Mouse (Mus musculus) intestine, embryonic 15.5 days (tissue): ENCODE results near the gene Insig2. TPM values are rescaled to one million over a fixed set of nuclear protein-coding genes. Genes with fewer than 3 reads are reported as not detected.

ENCODE experiments used
- ATAC-seq: fragments of 200-750 bp; cut with Nextera tagmentation; 2 replicates; pipeline ENCODE4 v1.8.0; 2017; ENCODE audit warnings: moderate TSS enrichment, moderate library complexity
- H3K27ac ChIP-seq: fragments of 300-500 bp; sonication (generic); 2 replicates; pipeline ENCODE4 v1.5.1; 2015; ENCODE audit warnings: mild to moderate bottlenecking, inconsistent platforms
- H3K27me3 ChIP-seq: fragments of 300-500 bp; sonication (generic); replicated peaks from 2 replicates; pipeline ENCODE4 v1.6.1; 2015; ENCODE audit warnings: inconsistent platforms
- H3K36me3 ChIP-seq: fragments of 300-500 bp; sonication (generic); 2 replicates; pipeline ENCODE4 v1.6.1; 2015; ENCODE audit warnings: inconsistent platforms
- H3K4me1 ChIP-seq: fragments of 300-500 bp; sonication (generic); replicated peaks from 2 replicates; pipeline ENCODE4 v1.6.1; 2015; ENCODE audit warnings: inconsistent platforms
- H3K4me2 ChIP-seq: fragments of 300-500 bp; sonication (generic); replicated peaks from 2 replicates; pipeline ENCODE4 v1.6.1; 2015; ENCODE audit warnings: mild to moderate bottlenecking, inconsistent platforms
- H3K4me3 ChIP-seq: fragments of 300-500 bp; sonication (generic); replicated peaks from 2 replicates; pipeline ENCODE4 v1.5.1; 2015; ENCODE audit warnings: inconsistent platforms
- H3K9ac ChIP-seq: fragments of 300-500 bp; sonication (generic); 2 replicates; pipeline ENCODE4 v1.6.1; 2015; ENCODE audit warnings: inconsistent platforms
- H3K9me3 ChIP-seq: fragments of 300-500 bp; sonication (generic); 2 replicates; pipeline ENCODE4 v1.6.1; 2016; ENCODE audit warnings: inconsistent platforms
- WGBS: fragments of 180-500 bp; shearing (Covaris S2); methylation state at CpG from one replicate; pipeline ENCODE4 v1.1.7; 2015; 5-methylcytosine and 5-hydroxymethylcytosine counted together
- polyA plus RNA-seq: library from polyadenylated mRNA; unstranded; fragments of >200 nt; fragmentation: Nextera tagmentation; extraction: Ambion mirVana; gene quantifications from 2 replicates; pipeline ENCODE4 v1.2.1, GENCODE M21; 2015

Insig2 gene
- polyA plus RNA-seq: 25.6 and 31.9 TPM in 2 replicates

DNA sequence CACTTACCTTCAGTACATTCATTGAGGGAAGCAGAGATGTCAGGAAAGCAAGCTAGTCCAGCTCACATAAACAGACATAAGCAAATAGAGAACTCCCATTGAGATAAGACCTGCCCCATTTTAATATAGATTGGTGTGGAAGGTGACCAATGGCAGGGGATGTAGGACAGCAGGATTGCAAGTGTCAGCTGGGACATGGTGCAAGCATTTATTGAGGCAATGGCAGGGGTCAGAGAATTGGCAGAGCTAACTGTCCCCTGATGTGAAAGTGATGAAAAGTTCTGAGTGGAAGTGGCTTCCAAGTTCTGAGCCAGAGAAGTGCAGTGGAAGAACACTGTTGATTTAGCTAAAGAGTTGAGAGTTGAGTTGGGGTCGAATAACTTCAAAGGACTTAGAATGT, at the start of gene Insig2:
Gene Insig2 (minus strand): TSS at position 105 of the 400 bp plus-strand sequence.
- 80% methylated on average over 1 of the region's 1 CpGs for WGBS
- Histone ChIP-seq H3K4me3 (no peak within 1 kb of the TSS), H3K36me3 (no peaks in the 10 kb centered on the region), H3K9ac (no peak within 1 kb of the TSS), H3K4me2 (no peak within 1 kb of the TSS), H3K4me1 (no peaks in the 10 kb centered on the region), H3K9me3 (no peaks in the 10 kb centered on the region), H3K27me3 (no peaks in the 10 kb centered on the region), H3K27ac (no peak within 1 kb of the TSS)
- no peak for ATAC-seq

DNA sequence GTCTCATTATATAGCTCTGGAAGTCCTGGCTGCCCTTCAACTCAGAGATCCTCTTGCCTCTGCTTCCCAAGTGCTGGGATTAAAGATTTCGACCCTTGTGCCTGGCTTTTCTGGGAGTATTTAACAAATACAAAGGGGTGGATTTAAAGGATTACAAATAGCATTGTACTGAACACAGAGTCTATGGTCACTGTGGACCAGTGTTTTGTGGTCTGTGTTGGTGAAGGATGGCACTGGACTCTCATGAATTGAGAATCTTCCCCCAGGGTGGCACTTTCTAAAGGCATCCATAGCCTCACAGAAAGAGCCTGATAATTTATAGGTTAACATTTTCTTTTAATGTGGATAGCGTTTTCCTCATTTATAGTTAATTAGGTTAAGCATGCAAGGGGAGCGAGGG, 49.2 kb upstream of the Insig2 start:
- WGBS: 87% methylated on average over 3 of the region's 3 CpGs
- ATAC-seq: no peak

DNA sequence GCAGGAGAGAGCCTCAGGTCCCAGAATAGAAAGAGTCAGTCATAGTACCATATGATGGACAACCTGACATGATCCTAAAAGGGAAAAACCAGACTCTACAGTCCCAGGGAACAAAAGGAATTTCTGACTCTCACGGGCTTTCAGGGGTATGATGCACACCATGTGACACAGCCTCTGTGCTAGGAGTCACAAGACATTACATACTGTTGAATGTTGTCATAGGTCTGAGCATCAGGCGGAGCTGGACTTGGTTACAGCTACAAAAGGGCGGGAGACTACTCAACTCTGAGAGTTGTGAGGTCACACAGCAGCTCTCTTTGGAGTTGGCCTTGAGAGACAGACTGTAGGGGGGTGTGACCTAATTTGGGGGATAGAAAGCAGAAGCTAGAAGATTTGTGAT, 47.6 kb upstream of the Insig2 start:
- Histone ChIP-seq H3K36me3 (no peaks in the 10 kb centered on the region), H3K4me3 (no peak overlapping the region), H3K27me3 (no peaks in the 10 kb centered on the region), H3K27ac (no peak overlapping the region), H3K9me3 (no peaks in the 10 kb centered on the region), H3K4me1 (no peaks in the 10 kb centered on the region), H3K9ac (no peak overlapping the region), H3K4me2 (no peak overlapping the region)
- 72% methylated on average over 3 of the region's 3 CpGs for WGBS
- no peak for ATAC-seq

More for the DNA sequence above, 49.2 kb upstream of the Insig2 start:
- Histone ChIP-seq H3K27me3 (no peaks in the 10 kb centered on the region), H3K4me1 (no peaks in the 10 kb centered on the region), H3K36me3 (no peaks in the 10 kb centered on the region), H3K4me3 (no peak overlapping the region), H3K9me3 (no peaks in the 10 kb centered on the region), H3K9ac (no peak overlapping the region), H3K4me2 (no peak overlapping the region), H3K27ac (no peak overlapping the region)

- H3K9ac ChIP-seq: no peak overlapping the region
- H3K9me3 ChIP-seq: no peaks in the 10 kb centered on the region
- no peak overlapping the region for H3K4me2 ChIP-seq
- H3K36me3 ChIP-seq: no peaks in the 10 kb centered on the region
- no peak for ATAC-seq
- no peaks in the 10 kb centered on the region for H3K4me1 ChIP-seq
- no peaks in the 10 kb centered on the region for H3K27me3 ChIP-seq
- 90% methylated on average over 2 of the region's 2 CpGs for WGBS
- no peak overlapping the region for H3K27ac ChIP-seq
- no peak overlapping the region for H3K4me3 ChIP-seq
These were observed 45.5 kb upstream of the Insig2 start for GRCm38 (mm10) chr1:121377901-121378300.

DNA sequence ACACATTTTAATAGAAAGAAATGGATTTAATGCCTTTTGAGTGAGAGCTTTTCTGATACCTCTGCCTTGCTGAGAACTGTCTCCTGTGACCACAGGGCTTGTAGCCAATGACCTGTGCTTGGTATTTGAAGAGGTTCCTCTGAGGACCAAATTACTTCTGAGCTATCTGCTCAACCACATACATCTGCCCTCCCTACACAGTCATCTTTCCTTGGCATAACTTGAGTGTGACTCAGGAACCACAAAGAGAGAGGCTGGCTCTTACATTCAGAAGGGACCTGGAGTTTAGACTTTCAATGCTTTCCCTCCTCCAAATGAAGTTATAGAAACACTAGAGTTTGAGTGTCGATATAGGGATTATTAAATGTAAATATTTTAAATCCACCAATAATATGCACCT, 45.0 kb upstream of the Insig2 start:
- Histone ChIP-seq H3K4me2 (no peak overlapping the region), H3K4me1 (no peaks in the 10 kb centered on the region), H3K27me3 (no peaks in the 10 kb centered on the region), H3K4me3 (no peak overlapping the region), H3K9me3 (no peaks in the 10 kb centered on the region), H3K27ac (no peak overlapping the region), H3K36me3 (no peaks in the 10 kb centered on the region), H3K9ac (no peak overlapping the region)
- no peak for ATAC-seq
- WGBS: 92% methylated on average over 1 of the region's 1 CpGs

GRCm38 (mm10) chr1:121373631-121374030, 41.2 kb upstream of the Insig2 start:
- Histone ChIP-seq H3K4me3 (no peak overlapping the region), H3K9ac (no peak overlapping the region), H3K9me3 (no peaks in the 10 kb centered on the region), H3K4me2 (no peak overlapping the region), H3K36me3 (no peaks in the 10 kb centered on the region), H3K27ac (no peak overlapping the region), H3K27me3 (no peaks in the 10 kb centered on the region), H3K4me1 (no peaks in the 10 kb centered on the region)
- ATAC-seq: no peak
- 78% methylated on average over 2 of the region's 2 CpGs for WGBS

GRCm38 (mm10) chr1:121372656-121373055, 40.3 kb upstream of the Insig2 start:
- no peak overlapping the region for H3K9ac ChIP-seq
- ATAC-seq: no peak
- no peaks in the 10 kb centered on the region for H3K27me3 ChIP-seq
- H3K4me2 ChIP-seq: no peak overlapping the region
- H3K36me3 ChIP-seq: no peaks in the 10 kb centered on the region
- no peaks in the 10 kb centered on the region for H3K9me3 ChIP-seq
- no peaks in the 10 kb centered on the region for H3K4me1 ChIP-seq
- no peak overlapping the region for H3K4me3 ChIP-seq
- 89% methylated on average over 1 of the region's 1 CpGs for WGBS
- H3K27ac ChIP-seq: no peak overlapping the region

- H3K4me2 ChIP-seq: no peak overlapping the region
- no peaks in the 10 kb centered on the region for H3K4me1 ChIP-seq
- no peak overlapping the region for H3K4me3 ChIP-seq
- WGBS: 26% methylated on average over 12 of the region's 12 CpGs
- H3K27me3 ChIP-seq: no peaks in the 10 kb centered on the region
- H3K36me3 ChIP-seq: no peaks in the 10 kb centered on the region
- no peaks in the 10 kb centered on the region for H3K9me3 ChIP-seq
- H3K27ac ChIP-seq: no peak overlapping the region
- no peak overlapping the region for H3K9ac ChIP-seq
- ATAC-seq: no peak
These were observed 39.1 kb upstream of the Insig2 start for GRCm38 (mm10) chr1:121371449-121371848.

GRCm38 (mm10) chr1:121367257-121367656, 34.9 kb upstream of the Insig2 start:
- H3K9me3 ChIP-seq: no peaks in the 10 kb centered on the region
- H3K9ac ChIP-seq: no peak overlapping the region
- no peaks in the 10 kb centered on the region for H3K27me3 ChIP-seq
- 33% methylated on average over 9 of the region's 9 CpGs for WGBS
- no peak overlapping the region for H3K4me2 ChIP-seq
- H3K4me3 ChIP-seq: no peak overlapping the region
- H3K36me3 ChIP-seq: no peaks in the 10 kb centered on the region
- no peak overlapping the region for H3K27ac ChIP-seq
- H3K4me1 ChIP-seq: no peaks in the 10 kb centered on the region
- ATAC-seq: no peak

DNA sequence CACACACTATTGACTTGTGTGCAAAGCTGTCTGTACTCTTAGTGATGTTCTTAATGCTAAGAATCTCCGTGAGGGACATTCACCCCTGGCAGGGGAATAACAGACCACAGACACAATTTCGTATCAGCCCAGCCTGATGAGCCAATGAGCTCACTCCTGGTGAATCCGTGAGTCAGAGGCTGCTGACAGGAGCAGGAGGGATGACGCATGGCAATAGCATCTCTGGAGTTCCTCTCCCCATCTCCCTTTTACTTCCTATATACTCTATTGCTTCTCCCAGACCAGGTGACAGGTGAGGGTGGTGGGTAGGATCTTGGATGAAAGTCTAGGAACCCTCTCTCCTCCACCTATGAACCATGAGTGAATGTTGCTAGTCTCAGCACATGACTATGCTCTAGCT, 28.2 kb upstream of the Insig2 start:
- Histone ChIP-seq H3K9me3 (no peaks in the 10 kb centered on the region), H3K9ac (no peak overlapping the region), H3K4me1 (no peaks in the 10 kb centered on the region), H3K36me3 (no peaks in the 10 kb centered on the region), H3K4me3 (no peak overlapping the region), H3K27ac (no peak overlapping the region), H3K27me3 (no peaks in the 10 kb centered on the region), H3K4me2 (no peak overlapping the region)
- peak; percentile 39 for ATAC-seq
- WGBS: 39% methylated on average over 4 of the region's 4 CpGs

GRCm38 (mm10) chr1:121359680-121360079, 27.3 kb upstream of the Insig2 start:
- peak; percentile 61 for ATAC-seq
- Histone ChIP-seq H3K4me2 (no peak overlapping the region), H3K27ac (no peak overlapping the region), H3K9me3 (no peaks in the 10 kb centered on the region), H3K36me3 (no peaks in the 10 kb centered on the region), H3K4me3 (no peak overlapping the region), H3K4me1 (no peaks in the 10 kb centered on the region), H3K27me3 (no peaks in the 10 kb centered on the region), H3K9ac (no peak overlapping the region)
- WGBS: 69% methylated on average over 12 of the region's 12 CpGs

DNA sequence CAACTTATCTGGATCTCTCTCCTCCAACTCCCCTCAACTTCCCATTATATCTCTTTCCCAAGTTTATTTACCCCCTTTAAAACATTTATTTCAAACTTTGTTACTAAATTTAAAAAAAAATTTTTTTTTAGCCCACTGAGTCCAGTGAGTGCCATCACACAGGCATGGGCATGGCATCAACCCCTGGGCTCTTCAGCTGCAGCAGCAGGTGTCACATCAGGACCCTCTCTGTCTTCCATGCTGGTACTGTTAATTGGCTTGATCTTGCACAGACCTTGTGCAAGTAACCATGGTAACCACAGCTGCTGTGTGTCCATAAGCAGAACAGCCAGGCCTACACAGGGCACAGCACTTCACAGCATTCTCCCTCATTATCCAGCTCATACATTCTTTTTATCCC, 21.4 kb upstream of the Insig2 start:
- H3K27me3 ChIP-seq: no peaks in the 10 kb centered on the region
- no peaks in the 10 kb centered on the region for H3K4me1 ChIP-seq
- no peak overlapping the region for H3K27ac ChIP-seq
- no peak for ATAC-seq
- no peak overlapping the region for H3K9ac ChIP-seq
- no peaks in the 10 kb centered on the region for H3K9me3 ChIP-seq
- H3K36me3 ChIP-seq: no peaks in the 10 kb centered on the region
- H3K4me2 ChIP-seq: no peak overlapping the region
- no peak overlapping the region for H3K4me3 ChIP-seq

- ATAC-seq: no peak
- no peaks in the 10 kb centered on the region for H3K9me3 ChIP-seq
- no peak overlapping the region for H3K4me3 ChIP-seq
- H3K27me3 ChIP-seq: no peaks in the 10 kb centered on the region
- no peak overlapping the region for H3K9ac ChIP-seq
- H3K4me1 ChIP-seq: no peaks in the 10 kb centered on the region
- no peak overlapping the region for H3K27ac ChIP-seq
- WGBS: 69% methylated on average over 3 of the region's 3 CpGs
- no peaks in the 10 kb centered on the region for H3K36me3 ChIP-seq
- no peak overlapping the region for H3K4me2 ChIP-seq
These were observed 18.6 kb upstream of the Insig2 start for GRCm38 (mm10) chr1:121351037-121351436.

DNA sequence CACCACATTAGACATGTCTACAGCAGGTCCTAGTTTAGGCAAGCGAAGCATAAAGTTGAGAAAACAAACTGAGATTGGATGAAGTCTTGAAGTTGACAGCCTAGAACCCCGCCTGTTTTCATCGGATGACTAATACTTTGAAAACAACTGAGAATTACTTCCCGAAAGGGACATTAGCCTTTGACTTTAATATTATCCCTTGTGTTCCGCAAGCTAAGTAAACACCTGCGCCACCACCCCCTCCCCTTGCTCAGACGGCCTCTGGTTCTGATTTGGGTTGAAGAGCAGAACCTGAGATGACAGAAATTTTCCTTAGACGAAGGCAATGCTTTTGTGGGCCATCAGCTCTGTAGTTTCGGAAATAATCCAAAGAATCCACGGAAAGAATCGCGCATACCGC, 18.2 kb upstream of the Insig2 start:
- Histone ChIP-seq H3K27ac (no peak overlapping the region), H3K9ac (no peak overlapping the region), H3K9me3 (no peaks in the 10 kb centered on the region), H3K36me3 (no peaks in the 10 kb centered on the region), H3K4me2 (no peak overlapping the region), H3K4me1 (no peaks in the 10 kb centered on the region), H3K27me3 (no peaks in the 10 kb centered on the region), H3K4me3 (no peak overlapping the region)
- 80% methylated on average over 13 of the region's 13 CpGs for WGBS
- ATAC-seq: no peak
